Mouse (Mus musculus) right cerebral cortex, postnatal 14 days (tissue): Measurements from ENCODE around the gene Hist1h2bb.
"Not testable (repeated sequence)": the region's sequence is repeated elsewhere in the genome, so short reads cannot be mapped to it uniquely, and the experiment has no call there.

ENCODE experiments used
- DNase-seq: peaks from one replicate; pipeline ENCODE4 v3.0.0; 2022

Hist1h2bb gene

DNA sequence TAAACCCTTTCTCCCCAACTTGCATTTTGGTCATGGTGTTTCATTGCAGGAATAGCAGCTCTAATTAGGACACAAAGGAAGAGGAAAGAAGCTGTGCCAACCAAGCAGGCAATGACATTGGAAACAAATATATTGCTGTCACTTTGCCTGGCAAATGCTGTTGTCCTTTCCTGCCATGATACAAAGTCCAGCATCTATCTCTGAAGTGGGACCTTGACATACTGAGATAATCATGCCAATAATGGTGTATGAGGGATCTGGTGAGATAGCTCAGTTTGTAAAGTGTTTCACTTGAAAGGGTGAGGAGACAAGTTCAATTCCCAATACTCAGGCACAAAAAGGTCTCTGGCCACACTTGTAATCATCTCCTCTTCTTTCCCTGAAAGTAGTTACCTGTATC, 20.2 kb downstream of the Hist1h2bb start:
- no peak for DNase-seq

DNA sequence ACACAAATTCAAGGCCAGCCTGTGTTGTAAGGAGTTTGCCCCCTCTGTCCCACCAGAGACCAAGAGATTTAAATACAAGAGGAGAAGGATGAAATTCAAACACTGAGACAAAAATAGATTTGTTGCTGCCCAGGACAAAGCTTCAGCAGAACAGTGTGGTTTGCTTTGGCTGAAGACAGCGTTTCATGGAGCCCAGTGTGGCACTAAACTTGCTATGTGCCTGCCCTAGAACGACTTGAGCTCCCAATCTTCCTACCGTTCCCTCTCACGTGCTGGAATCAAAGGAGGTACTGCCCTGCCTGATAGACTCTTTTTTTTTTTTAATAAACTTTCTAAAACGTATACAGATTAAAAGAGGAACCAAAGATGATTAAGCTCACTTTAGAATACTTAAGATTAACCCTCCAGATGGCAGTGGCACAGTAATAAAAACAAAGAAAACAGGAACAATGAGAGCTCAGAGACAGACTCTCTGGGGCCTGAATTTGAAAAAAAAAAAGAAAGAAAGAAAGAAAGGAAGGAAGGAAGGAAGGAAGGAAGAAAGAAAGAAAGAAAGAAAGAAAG, 22.4 kb downstream of the Hist1h2bb start:
- DNase-seq = no peak

DNA sequence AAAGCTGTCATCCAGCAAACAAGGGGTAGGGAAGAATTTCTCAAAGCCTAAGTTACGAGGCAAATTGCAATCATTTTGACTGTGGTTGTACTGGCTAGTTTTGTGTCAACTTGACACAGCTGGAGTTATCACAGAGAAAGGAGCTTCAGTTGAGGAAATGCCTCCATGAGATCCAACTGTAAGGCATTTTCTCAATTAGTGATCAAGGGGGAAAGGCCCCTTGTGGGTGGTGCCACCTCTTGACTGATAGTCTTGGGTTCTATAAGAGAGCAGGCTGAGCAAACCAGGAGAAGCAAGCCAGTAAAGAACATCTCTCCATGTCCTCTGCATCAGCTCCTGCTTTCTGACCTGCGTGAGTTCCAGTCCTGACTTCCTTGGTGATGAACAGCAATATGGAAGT, 23.1 kb downstream of the Hist1h2bb start, which contains the start of gene Trim38:
Trim38 (plus strand) TSS at position 301 of the 400 bp plus-strand sequence.
- DNase-seq = not testable (repeated sequence)

DNA sequence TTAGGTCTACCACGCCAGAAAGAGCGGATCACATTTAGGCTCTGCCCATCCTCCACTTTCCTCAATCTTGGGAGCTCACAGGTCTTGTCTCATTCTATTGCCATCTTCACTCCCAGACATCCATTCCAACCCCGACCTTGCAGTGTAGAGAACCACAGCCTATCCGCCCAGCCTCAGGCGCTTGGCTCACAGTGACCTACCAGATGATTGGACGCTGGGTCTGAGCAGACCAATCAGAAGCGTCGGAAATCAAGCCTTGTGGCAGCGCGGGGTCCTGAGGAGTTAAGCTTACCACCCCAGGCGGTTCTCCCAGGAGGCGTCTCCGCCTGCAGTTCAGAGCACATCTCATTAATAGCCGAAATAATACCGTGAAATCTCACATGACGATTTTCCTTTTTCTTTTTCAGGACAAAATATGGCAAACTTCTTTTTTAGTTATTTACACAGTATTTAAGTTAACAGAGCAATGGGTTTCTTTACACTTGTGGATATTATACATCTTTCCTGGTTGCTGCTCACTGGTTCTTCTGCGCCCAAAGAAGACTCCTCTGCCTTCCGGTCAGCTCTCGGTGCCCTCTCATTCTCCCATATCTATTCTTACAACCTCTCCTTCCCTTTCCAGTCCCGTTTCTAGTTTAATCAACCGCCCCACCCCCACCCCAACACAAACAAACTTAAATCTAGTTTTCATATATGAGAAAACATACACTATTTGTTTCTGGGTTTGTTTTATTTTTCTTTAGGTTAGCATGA, 26.2 kb downstream of the Hist1h2bb start:
- peak; percentile 55 for DNase-seq

DNA sequence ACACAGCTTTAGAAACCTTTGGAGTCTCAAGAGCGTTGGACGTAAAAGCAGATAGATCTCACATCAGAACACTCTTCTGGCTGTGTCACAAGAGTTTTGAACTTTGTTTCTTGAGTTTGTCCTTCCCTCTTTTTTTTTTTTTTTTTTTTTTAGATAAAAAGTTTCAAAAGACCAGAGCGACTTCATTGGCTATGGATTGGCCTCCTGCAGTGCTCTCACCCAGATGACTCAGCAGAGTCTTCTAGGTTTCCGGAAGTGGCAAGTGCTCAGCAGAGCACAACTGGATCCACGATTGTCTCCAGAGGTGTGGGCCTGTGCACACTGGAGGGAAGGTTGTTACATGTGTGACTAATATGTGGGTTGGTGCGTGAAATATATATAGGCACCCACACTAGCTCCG, 31.8 kb downstream of the Hist1h2bb start:
- no peak for DNase-seq

DNA sequence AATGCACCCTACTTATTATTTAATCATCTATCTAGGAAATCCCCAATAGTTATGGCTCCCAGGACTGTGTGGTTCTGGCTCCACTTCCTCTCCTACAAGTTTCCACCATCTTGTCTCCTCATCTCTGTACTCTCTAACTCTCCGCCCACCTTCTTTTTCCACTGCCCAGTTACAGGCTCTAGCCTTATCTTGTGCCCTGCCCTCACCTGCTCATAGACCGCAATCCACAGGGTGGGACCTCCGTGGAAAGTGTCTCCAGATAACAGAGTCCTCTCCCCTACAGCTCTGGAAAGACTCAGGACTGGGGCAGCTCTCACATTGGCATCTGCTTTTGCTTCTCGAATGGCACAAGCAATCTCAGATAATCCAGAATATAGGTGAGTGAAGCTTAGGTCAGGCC, 32.5 kb downstream of the Hist1h2bb start:
- no peak for DNase-seq

DNA sequence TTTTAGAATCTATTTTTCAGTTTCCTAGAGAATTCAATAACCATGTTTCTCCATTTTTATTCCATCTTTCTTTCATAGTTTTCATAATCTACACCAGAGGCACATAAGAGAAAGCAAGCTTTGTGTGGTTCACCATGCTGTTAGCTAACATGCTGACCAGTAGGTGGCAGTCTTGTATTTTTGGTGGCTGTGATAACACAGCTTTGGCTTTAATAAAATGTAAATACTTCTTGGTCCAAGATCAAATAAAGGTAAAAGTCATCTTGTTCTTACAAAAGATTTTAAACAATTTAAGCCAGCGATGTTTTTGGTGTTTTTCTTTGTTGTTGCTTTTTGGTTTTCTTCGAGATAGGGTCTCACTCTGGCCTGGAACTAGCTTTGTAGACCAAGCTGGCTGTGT, 46.0 kb downstream of the Hist1h2bb start:
- DNase-seq = peak; percentile 51
